In the genomic region with DNA sequence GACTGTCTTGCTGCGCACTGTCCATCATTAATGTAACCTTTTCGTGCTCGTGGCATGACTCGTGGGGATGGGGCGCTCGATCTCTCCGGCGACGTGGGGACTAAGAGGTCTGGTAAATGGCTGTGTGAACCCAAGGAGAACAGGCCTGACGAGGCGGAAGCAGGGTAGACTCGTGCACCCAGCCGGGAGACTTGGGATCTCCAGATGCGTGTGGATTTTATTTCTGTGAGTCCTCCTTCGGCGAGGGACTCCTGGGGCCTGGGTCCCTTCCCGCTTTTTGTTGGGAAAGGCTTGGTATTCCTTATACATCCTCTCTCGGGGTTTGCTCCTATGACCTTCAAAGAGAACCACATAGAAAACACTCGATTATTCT, we compare ENCODE assay signal across 8 mouse cellular contexts. TPM values are rescaled to one million over a fixed set of nuclear protein-coding genes. Genes with fewer than 3 reads are reported as not detected.
DNase-seq lines count a peak whose midpoint lies in the region; ATAC-seq lines count a peak whose summit lies in the region.

No protein-coding gene starts in this region.

- peak; percentile 78 for DNase-seq in heart, embryonic 10.5 days (ENCODE audit: low spot score)
- no peak for DNase-seq in heart, adult 9 months (ENCODE audit: low spot score in 2 of 2)
- DNase-seq in thymus, postnatal 10 days (ENCODE audit: low spot score in 2 of 2), result peak; percentile 23 to 29
- no peak for DNase-seq in thymus, postnatal 25 days
- DNase-seq in cerebellum, adult 11-12 months, result no peak
- no peak for DNase-seq in ovary, postnatal 36 days (ENCODE audit: low spot score)

- 40% methylated on average over 19 of the region's 19 CpGs for WGBS in heart, embryonic 10.5 days
- WGBS in hindbrain, embryonic 13.5 days, result 36% methylated on average over 19 of the region's 19 CpGs

- peaks cover 18% of the 10 kb centered on the region for H3K36me3 ChIP-seq in heart, embryonic 10.5 days
- H3K36me3 ChIP-seq in hindbrain, embryonic 13.5 days, result peaks cover 20% of the 10 kb centered on the region
- peaks cover 23% of the 10 kb centered on the region for H3K36me3 ChIP-seq in megakaryocyte, embryonic 14.5 days (replicated peaks; ENCODE audit: low read length)

- ATAC-seq in hindbrain, embryonic 13.5 days (ENCODE audit: low FRiP score), result peak; percentile 88

- H3K27me3 ChIP-seq in heart, embryonic 10.5 days (ENCODE audit: insufficient read depth, poor library complexity, severe bottlenecking), result no peaks in the 10 kb centered on the region
- H3K27me3 ChIP-seq in hindbrain, embryonic 13.5 days, result no peaks in the 10 kb centered on the region
- no peaks in the 10 kb centered on the region for H3K27me3 ChIP-seq in megakaryocyte, embryonic 14.5 days (replicated peaks)

- peak overlapping the region; percentile 99 for H3K4me3 ChIP-seq in heart, embryonic 10.5 days
- H3K4me3 ChIP-seq in hindbrain, embryonic 13.5 days, result peak overlapping the region; percentile 99
- peak overlapping the region; percentile 92 for H3K4me3 ChIP-seq in megakaryocyte, embryonic 14.5 days (replicated peaks)

- H3K27ac ChIP-seq in heart, embryonic 10.5 days, result peak overlapping the region; percentile 94
- H3K27ac ChIP-seq in hindbrain, embryonic 13.5 days, result peak overlapping the region; percentile 88

- peaks cover 13% of the 10 kb centered on the region for H3K4me1 ChIP-seq in heart, embryonic 10.5 days
- peaks cover 19% of the 10 kb centered on the region for H3K4me1 ChIP-seq in hindbrain, embryonic 13.5 days (replicated peaks)
- peaks cover 29% of the 10 kb centered on the region for H3K4me1 ChIP-seq in megakaryocyte, embryonic 14.5 days

- H3K4me2 ChIP-seq in hindbrain, embryonic 13.5 days, result peak overlapping the region; percentile 86

- H3K9me3 ChIP-seq in heart, embryonic 10.5 days, result no peaks in the 10 kb centered on the region
- no peaks in the 10 kb centered on the region for H3K9me3 ChIP-seq in hindbrain, embryonic 13.5 days
- no peaks in the 10 kb centered on the region for H3K9me3 ChIP-seq in megakaryocyte, embryonic 14.5 days

- H3K9ac ChIP-seq in hindbrain, embryonic 13.5 days, result peak overlapping the region; percentile 93

RNA-seq across cellular contexts. Expression of a gene that starts 0.3 kb away (rescaled TPM):
- polyA plus RNA-seq in heart, embryonic 10.5 days (2016; fragmentation: Nextera tagmentation; extraction: Ambion mirVana), result 151 and 209 TPM in 2 replicates
- polyA plus RNA-seq in hindbrain, embryonic 13.5 days (2015; fragmentation: Nextera tagmentation; extraction: Ambion mirVana), result 192 and 198 TPM in 2 replicates
- 12.3 and 28.6 TPM in 2 replicates for polyA plus RNA-seq in megakaryocyte, embryonic 14.5 days (2012; ENCODE audit: insufficient read depth, low replicate concordance)

RNA-seq across cellular contexts. Expression of a gene that starts 42.0 kb away (rescaled TPM):
- polyA plus RNA-seq in heart, embryonic 10.5 days (2016; fragmentation: Nextera tagmentation; extraction: Ambion mirVana), result 2.4 and 5.2 TPM in 2 replicates
- 14.2 and 15.1 TPM in 2 replicates for polyA plus RNA-seq in hindbrain, embryonic 13.5 days (2015; fragmentation: Nextera tagmentation; extraction: Ambion mirVana)
- polyA plus RNA-seq in megakaryocyte, embryonic 14.5 days (2012; ENCODE audit: insufficient read depth, low replicate concordance), result 0.54 TPM in 1 of 2 replicates, not detected in the other

Comparison
In these comparisons a context has a peak if more than half of its experiments do, and no peak if none do; other contexts are left out.
1. DNase-seq: peak in heart, embryonic 10.5 days (single experiment) and thymus, postnatal 10 days (2 of 2); none in heart, adult 9 months (0 of 2), thymus, postnatal 25 days (single experiment), cerebellum, adult 11-12 months (single experiment) and ovary, postnatal 36 days (single experiment).
2. Peak in every context shown above with its lines, with median percentiles within 50 percentile points of each other: H3K4me3 ChIP-seq.